Mouse (Mus musculus): ENCODE results near the gene Slc7a10. TPM values are rescaled to one million over a fixed set of nuclear protein-coding genes. Genes with fewer than 3 reads are reported as not detected.

The Slc7a10 gene
- 2.1 and 4.2 TPM in 2 replicates for polyA plus RNA-seq (2014; fragmentation: Nextera tagmentation; extraction: Ambion mirVana)

GRCm38 (mm10) chr7:35185889-35186569 lies at the start of gene Slc7a10:
Gene Slc7a10, plus strand, starts transcription at chr7:35186385.
- H3K4me1 ChIP-seq (ENCODE audit: control insufficient read depth, insufficient read depth, low read length): peaks cover 10% of the 10 kb centered on the region
- ATAC-seq (peak; percentile 38), DNase-seq (ENCODE audit: low spot score) (peak; percentile 30)
- no peaks in the 10 kb centered on the region for H3K36me3 ChIP-seq (ENCODE audit: control insufficient read depth, insufficient read depth, low read length)
- WGBS: under 1% methylated on average over 36 of the region's 43 CpGs
- no peak within 1 kb of the TSS for H3K27ac ChIP-seq (ENCODE audit: low read depth, low read length)
- peaks cover 35% of the 10 kb centered on the region for H3K27me3 ChIP-seq (replicated peaks; ENCODE audit: control insufficient read depth, insufficient read depth, low read length)
- H3K9ac ChIP-seq (ENCODE audit: low read length): peak within 1 kb of the TSS; percentile 50
- 0 out of 2 replicates have a peak, but pooled peaks cover 3% of the 10 kb centered on the region for H3K9me3 ChIP-seq (replicated peaks; ENCODE audit: control insufficient read depth, low read length)
- peak within 1 kb of the TSS; percentile 60 for H3K4me2 ChIP-seq (ENCODE audit: low read length)
- peak within 1 kb of the TSS; percentile 32 for H3K4me3 ChIP-seq (ENCODE audit: low read depth, low read length)

- no peaks in the 10 kb centered on the region for H3K4me1 ChIP-seq (ENCODE audit: control insufficient read depth, insufficient read depth, low read length)
- H3K27ac ChIP-seq (ENCODE audit: low read depth, low read length): no peak overlapping the region
- H3K36me3 ChIP-seq (ENCODE audit: control insufficient read depth, insufficient read depth, low read length): no peaks in the 10 kb centered on the region
- H3K4me3 ChIP-seq (ENCODE audit: low read depth, low read length): no peak overlapping the region
- ATAC-seq (no peak), DNase-seq (ENCODE audit: low spot score) (no peak)
- no peak overlapping the region for H3K4me2 ChIP-seq (ENCODE audit: low read length)
- H3K9ac ChIP-seq (ENCODE audit: low read length): no peak overlapping the region
- no peaks in the 10 kb centered on the region for H3K9me3 ChIP-seq (replicated peaks; ENCODE audit: control insufficient read depth, low read length)
- WGBS: 72% methylated on average over 1 of the region's 1 CpGs
- no peaks in the 10 kb centered on the region for H3K27me3 ChIP-seq (replicated peaks; ENCODE audit: control insufficient read depth, insufficient read depth, low read length)
Measured at GRCm38 (mm10) chr7:35137524-35137923, 48.7 kb upstream of the Slc7a10 start.

GRCm38 (mm10) chr7:35138481-35138880 lies 47.7 kb upstream of the Slc7a10 start:
- H3K27me3 ChIP-seq (replicated peaks; ENCODE audit: control insufficient read depth, insufficient read depth, low read length): no peaks in the 10 kb centered on the region
- no peak for DNase-seq (ENCODE audit: low spot score)
- no peak overlapping the region for H3K27ac ChIP-seq (ENCODE audit: low read depth, low read length)
- no peaks in the 10 kb centered on the region for H3K9me3 ChIP-seq (replicated peaks; ENCODE audit: control insufficient read depth, low read length)
- 69% methylated on average over 4 of the region's 4 CpGs for WGBS
- H3K36me3 ChIP-seq (ENCODE audit: control insufficient read depth, insufficient read depth, low read length): no peaks in the 10 kb centered on the region
- no peak overlapping the region for H3K9ac ChIP-seq (ENCODE audit: low read length)
- no peak overlapping the region for H3K4me2 ChIP-seq (ENCODE audit: low read length)
- no peak for ATAC-seq
- no peaks in the 10 kb centered on the region for H3K4me1 ChIP-seq (ENCODE audit: control insufficient read depth, insufficient read depth, low read length)
- no peak overlapping the region for H3K4me3 ChIP-seq (ENCODE audit: low read depth, low read length)

- Histone ChIP-seq H3K27me3 (replicated peaks; ENCODE audit: control insufficient read depth, insufficient read depth, low read length) (no peaks in the 10 kb centered on the region), H3K27ac (ENCODE audit: low read depth, low read length) (no peak overlapping the region), H3K36me3 (ENCODE audit: control insufficient read depth, insufficient read depth, low read length) (no peaks in the 10 kb centered on the region), H3K9me3 (replicated peaks; ENCODE audit: control insufficient read depth, low read length) (no peaks in the 10 kb centered on the region), H3K4me3 (ENCODE audit: low read depth, low read length) (no peak overlapping the region), H3K4me2 (ENCODE audit: low read length) (no peak overlapping the region), H3K9ac (ENCODE audit: low read length) (no peak overlapping the region), H3K4me1 (ENCODE audit: control insufficient read depth, insufficient read depth, low read length) (no peaks in the 10 kb centered on the region)
- 90% methylated on average over 5 of the region's 5 CpGs for WGBS
- no peak for DNase-seq (ENCODE audit: low spot score)
- ATAC-seq: no peak
Measured at GRCm38 (mm10) chr7:35139880-35140279, 46.3 kb upstream of the Slc7a10 start.

GRCm38 (mm10) chr7:35141519-35141918 lies 44.7 kb upstream of the Slc7a10 start:
- WGBS: 56% methylated on average over 5 of the region's 5 CpGs
- H3K4me1 ChIP-seq (ENCODE audit: control insufficient read depth, insufficient read depth, low read length): no peaks in the 10 kb centered on the region
- peak; percentile 12 for DNase-seq (ENCODE audit: low spot score)

GRCm38 (mm10) chr7:35142522-35142921 lies 43.7 kb upstream of the Slc7a10 start:
- DNase-seq (ENCODE audit: low spot score) (no peak), ATAC-seq (no peak)
- Histone ChIP-seq H3K27ac (ENCODE audit: low read depth, low read length) (no peak overlapping the region), H3K4me1 (ENCODE audit: control insufficient read depth, insufficient read depth, low read length) (no peaks in the 10 kb centered on the region), H3K27me3 (replicated peaks; ENCODE audit: control insufficient read depth, insufficient read depth, low read length) (no peaks in the 10 kb centered on the region), H3K9ac (ENCODE audit: low read length) (no peak overlapping the region), H3K4me2 (ENCODE audit: low read length) (no peak overlapping the region), H3K4me3 (ENCODE audit: low read depth, low read length) (no peak overlapping the region), H3K36me3 (ENCODE audit: control insufficient read depth, insufficient read depth, low read length) (no peaks in the 10 kb centered on the region), H3K9me3 (replicated peaks; ENCODE audit: control insufficient read depth, low read length) (no peaks in the 10 kb centered on the region)
- WGBS: 78% methylated on average over 8 of the region's 8 CpGs

More at GRCm38 (mm10) chr7:35141519-35141918, 44.7 kb upstream of the Slc7a10 start:
- Histone ChIP-seq H3K36me3 (ENCODE audit: control insufficient read depth, insufficient read depth, low read length) (no peaks in the 10 kb centered on the region), H3K27me3 (replicated peaks; ENCODE audit: control insufficient read depth, insufficient read depth, low read length) (no peaks in the 10 kb centered on the region), H3K4me3 (ENCODE audit: low read depth, low read length) (no peak overlapping the region), H3K4me2 (ENCODE audit: low read length) (no peak overlapping the region), H3K9ac (ENCODE audit: low read length) (no peak overlapping the region), H3K9me3 (replicated peaks; ENCODE audit: control insufficient read depth, low read length) (no peaks in the 10 kb centered on the region), H3K27ac (ENCODE audit: low read depth, low read length) (no peak overlapping the region)
- no peak for ATAC-seq

- no peak for ATAC-seq
- WGBS: 67% methylated on average over 6 of the region's 6 CpGs
- DNase-seq (ENCODE audit: low spot score): no peak
Measured at GRCm38 (mm10) chr7:35143864-35144618, 42.1 kb upstream of the Slc7a10 start.

GRCm38 (mm10) chr7:35145068-35145467 lies 41.1 kb upstream of the Slc7a10 start:
- no peaks in the 10 kb centered on the region for H3K27me3 ChIP-seq (replicated peaks; ENCODE audit: control insufficient read depth, insufficient read depth, low read length)
- ATAC-seq (no peak), DNase-seq (ENCODE audit: low spot score) (no peak)
- H3K36me3 ChIP-seq (ENCODE audit: control insufficient read depth, insufficient read depth, low read length): no peaks in the 10 kb centered on the region
- no peaks in the 10 kb centered on the region for H3K9me3 ChIP-seq (replicated peaks; ENCODE audit: control insufficient read depth, low read length)
- 86% methylated on average over 9 of the region's 9 CpGs for WGBS
- no peak overlapping the region for H3K4me2 ChIP-seq (ENCODE audit: low read length)
- H3K9ac ChIP-seq (ENCODE audit: low read length): no peak overlapping the region
- no peaks in the 10 kb centered on the region for H3K4me1 ChIP-seq (ENCODE audit: control insufficient read depth, insufficient read depth, low read length)
- no peak overlapping the region for H3K27ac ChIP-seq (ENCODE audit: low read depth, low read length)
- H3K4me3 ChIP-seq (ENCODE audit: low read depth, low read length): no peak overlapping the region

More at GRCm38 (mm10) chr7:35143864-35144618, 42.1 kb upstream of the Slc7a10 start:
- H3K4me1 ChIP-seq (ENCODE audit: control insufficient read depth, insufficient read depth, low read length): no peaks in the 10 kb centered on the region
- no peaks in the 10 kb centered on the region for H3K27me3 ChIP-seq (replicated peaks; ENCODE audit: control insufficient read depth, insufficient read depth, low read length)
- H3K9ac ChIP-seq (ENCODE audit: low read length): no peak overlapping the region
- H3K27ac ChIP-seq (ENCODE audit: low read depth, low read length): no peak overlapping the region
- no peaks in the 10 kb centered on the region for H3K9me3 ChIP-seq (replicated peaks; ENCODE audit: control insufficient read depth, low read length)
- H3K4me2 ChIP-seq (ENCODE audit: low read length): no peak overlapping the region
- H3K4me3 ChIP-seq (ENCODE audit: low read depth, low read length): no peak overlapping the region
- no peaks in the 10 kb centered on the region for H3K36me3 ChIP-seq (ENCODE audit: control insufficient read depth, insufficient read depth, low read length)

- Histone ChIP-seq H3K9ac (ENCODE audit: low read length) (no peak overlapping the region), H3K4me2 (ENCODE audit: low read length) (no peak overlapping the region), H3K36me3 (ENCODE audit: control insufficient read depth, insufficient read depth, low read length) (no peaks in the 10 kb centered on the region), H3K27ac (ENCODE audit: low read depth, low read length) (no peak overlapping the region), H3K4me3 (ENCODE audit: low read depth, low read length) (no peak overlapping the region), H3K27me3 (replicated peaks; ENCODE audit: control insufficient read depth, insufficient read depth, low read length) (no peaks in the 10 kb centered on the region), H3K9me3 (replicated peaks; ENCODE audit: control insufficient read depth, low read length) (no peaks in the 10 kb centered on the region), H3K4me1 (ENCODE audit: control insufficient read depth, insufficient read depth, low read length) (no peaks in the 10 kb centered on the region)
- WGBS: 88% methylated on average over 10 of the region's 10 CpGs
- ATAC-seq (no peak), DNase-seq (ENCODE audit: low spot score) (no peak)
Measured at GRCm38 (mm10) chr7:35146269-35146668, 39.9 kb upstream of the Slc7a10 start.

All from forebrain, embryonic 14.5 days (tissue).